Mouse (Mus musculus) embryonic facial prominence, embryonic 11.5 days (tissue): ENCODE measurements at regions not wholly inside any gene's neighbourhood (a gene's known extent, or its start where the extent isn't known, plus 50 kb on each side); places are given as distances from the start of the nearest gene placed in this dataset.
"Not testable (repeated sequence)": the region's sequence is repeated elsewhere in the genome, so short reads cannot be mapped to it uniquely, and the experiment has no call there.

Experiments used
- ATAC-seq: fragments of 200-750 bp; cut with Nextera tagmentation; replicated peaks from 2 replicates; pipeline ENCODE4 v1.8.0; 2017; ENCODE audit warnings: low read depth; ENCODE audit not compliant: insufficient number of reproducible peaks, low FRiP score, low TSS enrichment
- DNase-seq: peaks from one replicate; pipeline ENCODE4 v3.0.0-alpha.2; 2015; ENCODE audit warnings: low spot score
- H3K27ac ChIP-seq: fragments of 300-500 bp; sonication (generic); replicated peaks from 2 replicates; pipeline ENCODE4 v1.5.1; 2014; ENCODE audit warnings: mild to moderate bottlenecking, low read depth, low read length, control low read depth
- H3K27me3 ChIP-seq: fragments of 300-500 bp; sonication (generic); 2 replicates; pipeline ENCODE4 v1.6.1; 2014; ENCODE audit warnings: mild to moderate bottlenecking, low read length, moderate library complexity, mixed read lengths; ENCODE audit not compliant: control insufficient read depth, insufficient read depth
- H3K36me3 ChIP-seq: fragments of 300-500 bp; sonication (generic); replicated peaks from 2 replicates; pipeline ENCODE4 v1.6.1; 2014; ENCODE audit warnings: low read depth, mild to moderate bottlenecking, low read length, moderate library complexity, mixed read lengths; ENCODE audit not compliant: control insufficient read depth, insufficient read depth
- H3K4me1 ChIP-seq: fragments of 300-500 bp; sonication (generic); 2 replicates; pipeline ENCODE4 v1.6.1; 2014; ENCODE audit warnings: low read length, mixed read lengths; ENCODE audit not compliant: control insufficient read depth, insufficient read depth
- H3K4me2 ChIP-seq: fragments of 300-500 bp; sonication (generic); 2 replicates; pipeline ENCODE4 v1.6.1; 2014; ENCODE audit warnings: low read depth, mild to moderate bottlenecking, control low read depth, low read length, moderate library complexity
- H3K4me3 ChIP-seq: fragments of 300-500 bp; sonication (generic); 2 replicates; pipeline ENCODE4 v1.5.1; 2014; ENCODE audit warnings: low read depth, low read length, control low read depth
- H3K9ac ChIP-seq: fragments of 300-500 bp; sonication (generic); replicated peaks from 2 replicates; pipeline ENCODE4 v1.6.1; 2014; ENCODE audit warnings: mild to moderate bottlenecking, control low read depth, low read length
- H3K9me3 ChIP-seq: fragments of 300-500 bp; sonication (generic); replicated peaks from 2 replicates; pipeline ENCODE4 v1.6.1; 2016; ENCODE audit warnings: mild to moderate bottlenecking, low read length, inconsistent platforms, mixed read lengths; ENCODE audit not compliant: control insufficient read depth
- WGBS: fragments of 180-500 bp; shearing (Covaris S2); extraction: QIAGEN DNeasy Blood & Tissue Kit; methylation state at CpG from one replicate; pipeline ENCODE4 v1.1.7; 2014; 5-methylcytosine and 5-hydroxymethylcytosine counted together

DNA sequence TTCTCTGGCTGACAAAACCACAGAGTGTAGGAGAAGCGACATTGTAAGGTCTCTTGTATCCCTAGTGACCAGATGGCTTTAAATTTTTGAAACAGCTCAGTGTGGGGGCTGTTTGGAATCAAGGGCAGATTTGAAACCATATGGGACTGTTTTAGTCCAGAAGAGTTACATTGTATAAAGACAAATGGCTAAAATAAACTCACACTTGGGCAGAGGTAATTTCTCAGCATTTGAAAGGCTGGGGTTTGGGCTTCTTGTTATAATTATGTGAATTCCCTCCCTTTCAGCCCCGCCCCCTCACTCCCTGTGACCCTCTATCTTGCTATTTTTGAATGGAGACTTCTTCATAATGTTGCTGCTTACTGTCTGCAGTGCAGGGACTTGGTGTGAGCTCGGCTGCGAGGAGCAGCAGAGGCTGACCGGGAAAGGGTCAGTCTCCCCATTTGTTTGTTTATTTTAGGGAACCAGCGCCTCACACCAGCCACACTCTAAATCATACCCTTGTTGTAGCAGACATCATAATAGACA lies 344.0 kb upstream of the Nova1 start:
- Histone ChIP-seq H3K27me3 (no peaks in the 10 kb centered on the region), H3K4me3 (no peak overlapping the region), H3K9ac (no peak overlapping the region), H3K27ac (no peak overlapping the region), H3K9me3 (no peaks in the 10 kb centered on the region), H3K4me1 (no peaks in the 10 kb centered on the region), H3K36me3 (no peaks in the 10 kb centered on the region), H3K4me2 (no peak overlapping the region; the same call in 1 of the 2 replicates)
- 6% methylated on average over 6 of the region's 6 CpGs for WGBS
- DNase-seq (peak; percentile 56), ATAC-seq (peak; percentile 76)

DNA sequence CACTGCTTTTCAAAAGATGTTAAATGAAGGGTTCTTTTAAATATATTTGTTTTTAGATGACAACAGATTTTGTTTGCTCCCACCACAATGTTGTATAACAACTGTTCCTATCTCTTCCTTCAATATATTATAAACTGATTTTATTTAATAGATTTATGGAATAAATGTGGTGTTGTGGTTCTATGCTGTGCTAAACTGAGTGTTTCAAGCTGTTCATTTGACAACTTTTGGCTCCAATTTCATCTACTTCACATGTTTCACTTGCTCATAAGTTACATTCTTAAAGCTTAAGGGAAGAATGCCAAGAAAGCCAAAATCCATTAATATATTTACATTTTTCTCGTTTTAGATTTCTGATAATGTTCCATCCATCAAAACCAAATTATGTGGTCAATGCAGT lies 341.9 kb upstream of the Nova1 start:
- Histone ChIP-seq H3K4me2 (no peak overlapping the region), H3K4me3 (no peak overlapping the region)
- WGBS = 72% methylated on average over 1 of the region's 1 CpGs

DNA sequence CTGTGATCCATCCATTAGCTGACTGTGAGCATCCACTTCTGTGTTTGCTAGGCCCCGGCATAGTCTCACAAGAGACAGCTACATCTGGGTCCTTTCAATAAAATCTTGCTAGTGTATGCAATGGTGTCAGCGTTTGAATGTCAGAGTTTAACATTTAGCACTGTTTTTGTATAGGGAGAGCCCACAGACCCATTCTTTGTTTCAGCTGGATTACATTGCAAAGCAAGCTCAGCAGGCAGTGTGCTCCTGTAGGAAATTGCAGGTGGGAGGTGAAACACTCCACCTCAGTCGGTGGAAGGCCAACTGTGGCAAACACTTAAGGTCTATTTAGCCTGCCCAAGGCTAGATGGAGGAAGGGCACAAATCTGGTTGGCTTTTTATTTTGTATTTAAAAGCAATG lies 337.2 kb upstream of the Nova1 start:
- H3K9me3 ChIP-seq, DNase-seq, H3K27me3 ChIP-seq, H3K4me2 ChIP-seq, ATAC-seq, H3K9ac ChIP-seq, H3K4me1 ChIP-seq, H3K36me3 ChIP-seq, H3K27ac ChIP-seq, H3K4me3 ChIP-seq: not testable (repeated sequence)
- 16% methylated on average over 2 of the region's 3 CpGs for WGBS

More for the DNA sequence above, 341.9 kb upstream of the Nova1 start:
- H3K9me3 ChIP-seq = no peaks in the 10 kb centered on the region
- no peaks in the 10 kb centered on the region for H3K4me1 ChIP-seq
- DNase-seq = no peak
- no peaks in the 10 kb centered on the region for H3K36me3 ChIP-seq
- H3K9ac ChIP-seq = no peak overlapping the region
- no peaks in the 10 kb centered on the region for H3K27me3 ChIP-seq
- ATAC-seq = no peak
- no peak overlapping the region for H3K27ac ChIP-seq

GRCm38 (mm10) chr12:47140677-47141076 lies 321.9 kb upstream of the Nova1 start:
- H3K4me3 ChIP-seq = no peak overlapping the region
- H3K9ac ChIP-seq = no peak overlapping the region
- ATAC-seq = no peak
- DNase-seq = no peak
- no peak overlapping the region for H3K4me2 ChIP-seq
- no peaks in the 10 kb centered on the region for H3K36me3 ChIP-seq
- no peaks in the 10 kb centered on the region for H3K4me1 ChIP-seq
- no peak overlapping the region for H3K27ac ChIP-seq
- 66% methylated on average over 4 of the region's 4 CpGs for WGBS
- no peaks in the 10 kb centered on the region for H3K9me3 ChIP-seq
- H3K27me3 ChIP-seq = no peaks in the 10 kb centered on the region

DNA sequence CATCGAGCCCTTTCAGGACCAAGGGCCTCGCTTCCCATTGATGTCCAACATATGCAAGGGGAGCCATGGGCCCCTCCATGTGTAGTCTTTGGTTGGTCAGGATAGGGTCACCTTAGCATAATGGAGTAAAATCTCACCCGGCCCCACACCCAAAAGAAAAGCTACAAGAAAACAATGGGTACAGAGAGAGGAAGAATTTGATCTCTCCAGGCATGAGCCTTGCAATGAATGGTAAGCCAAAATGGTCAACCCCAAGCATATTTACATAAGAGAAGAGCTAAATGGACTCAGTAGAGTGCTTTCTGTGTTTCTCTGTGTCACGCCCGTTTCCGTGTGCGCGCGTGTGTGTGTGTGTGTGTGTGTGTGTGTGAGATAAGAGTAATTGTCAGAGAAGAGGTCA lies 311.1 kb upstream of the Nova1 start:
- H3K27me3 ChIP-seq = no peaks in the 10 kb centered on the region
- H3K9ac ChIP-seq = no peak overlapping the region
- H3K4me2 ChIP-seq = no peak overlapping the region
- H3K9me3 ChIP-seq = no peaks in the 10 kb centered on the region
- no peaks in the 10 kb centered on the region for H3K36me3 ChIP-seq
- ATAC-seq = no peak
- no peak for DNase-seq
- no peak overlapping the region for H3K27ac ChIP-seq
- 87% methylated on average over 9 of the region's 9 CpGs for WGBS
- no peaks in the 10 kb centered on the region for H3K4me1 ChIP-seq
- no peak overlapping the region for H3K4me3 ChIP-seq

- WGBS = 77% methylated on average over 3 of the region's 3 CpGs
- ATAC-seq = no peak
- H3K4me1 ChIP-seq = no peaks in the 10 kb centered on the region
- H3K27ac ChIP-seq = no peak overlapping the region
- no peaks in the 10 kb centered on the region for H3K27me3 ChIP-seq
- DNase-seq = no peak
- no peak overlapping the region for H3K9ac ChIP-seq
- no peaks in the 10 kb centered on the region for H3K36me3 ChIP-seq
- no peak overlapping the region for H3K4me3 ChIP-seq
- H3K4me2 ChIP-seq = no peak overlapping the region
- H3K9me3 ChIP-seq = no peaks in the 10 kb centered on the region
Observed at GRCm38 (mm10) chr12:47128596-47128995, 309.9 kb upstream of the Nova1 start.

DNA sequence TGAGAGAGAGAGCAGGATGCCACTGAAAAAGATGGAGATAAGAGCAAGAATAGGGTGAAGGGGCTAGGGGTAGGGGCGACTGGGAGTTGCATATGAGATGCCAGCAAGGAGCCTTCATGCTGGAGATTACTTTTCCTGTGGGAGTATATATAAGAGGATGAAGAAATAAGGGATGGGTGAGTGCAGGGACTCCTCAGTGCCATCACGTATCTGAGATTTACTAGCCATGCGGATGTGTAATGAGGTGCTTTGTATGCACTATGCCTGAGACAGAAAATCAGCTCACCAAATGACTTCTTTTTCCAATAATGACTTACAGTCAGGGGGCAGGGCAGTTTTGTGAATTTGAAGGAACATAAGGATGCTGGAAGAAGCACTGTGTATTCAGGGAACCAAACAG lies 302.7 kb upstream of the Nova1 start:
- no peaks in the 10 kb centered on the region for H3K9me3 ChIP-seq
- no peak for DNase-seq
- WGBS = 75% methylated on average over 3 of the region's 3 CpGs
- H3K4me3 ChIP-seq = no peak overlapping the region
- no peaks in the 10 kb centered on the region for H3K36me3 ChIP-seq
- no peak overlapping the region for H3K27ac ChIP-seq
- H3K9ac ChIP-seq = no peak overlapping the region
- H3K4me1 ChIP-seq = no peaks in the 10 kb centered on the region
- no peak overlapping the region for H3K4me2 ChIP-seq
- H3K27me3 ChIP-seq = no peaks in the 10 kb centered on the region
- no peak for ATAC-seq

GRCm38 (mm10) chr12:47117504-47117903 lies 298.8 kb upstream of the Nova1 start:
- DNase-seq (peak; percentile 22), ATAC-seq (no peak)
- Histone ChIP-seq H3K4me3 (no peak overlapping the region), H3K27ac (no peak overlapping the region), H3K4me1 (no peaks in the 10 kb centered on the region), H3K4me2 (no peak overlapping the region), H3K36me3 (no peaks in the 10 kb centered on the region), H3K9ac (no peak overlapping the region), H3K9me3 (no peaks in the 10 kb centered on the region), H3K27me3 (no peaks in the 10 kb centered on the region)
- 61% methylated on average over 3 of the region's 3 CpGs for WGBS
